Mouse (Mus musculus): ENCODE measurements around the gene Cdk14. TPM values are rescaled to one million over a fixed set of nuclear protein-coding genes. Genes with fewer than 3 reads are reported as not detected.

Gene Cdk14
- total RNA-seq, 2 experiments from 2014 or later, result 218 to 229 TPM

DNA sequence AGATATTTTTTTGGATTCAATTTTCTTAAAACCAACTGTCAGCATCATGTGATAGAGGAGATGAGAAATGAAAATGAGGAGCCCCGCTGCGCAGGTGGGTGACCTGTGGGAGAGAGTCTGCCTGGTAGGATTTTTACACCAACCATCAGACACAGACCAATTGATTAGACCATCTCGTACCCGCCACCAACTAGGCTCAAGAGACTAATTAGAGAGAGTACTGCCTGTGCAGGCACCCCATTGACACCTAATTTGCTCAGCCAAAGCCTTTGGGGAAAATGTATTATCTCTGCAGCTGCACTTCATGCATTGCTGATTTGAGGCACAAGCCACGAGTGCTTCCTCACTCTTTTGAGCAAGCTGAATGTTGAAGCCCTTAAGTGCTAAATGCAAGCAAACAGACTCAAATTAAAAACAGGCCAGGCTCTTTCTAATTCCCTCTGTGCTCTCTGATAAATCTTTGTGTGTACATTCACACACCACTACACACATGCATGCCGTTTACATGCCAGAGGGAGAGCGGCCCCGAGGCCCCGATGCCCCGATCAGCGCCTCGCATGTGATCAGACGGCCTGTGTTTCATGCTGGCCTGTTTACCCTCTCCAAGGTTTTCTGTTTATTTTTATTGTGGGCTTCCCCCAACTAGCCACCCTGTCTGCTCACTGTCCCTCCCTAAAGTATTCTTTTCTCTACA is 607.9 kb downstream of the Cdk14 start:
- DNase-seq (ENCODE audit: low spot score in 2 of 2), result no peak

DNA sequence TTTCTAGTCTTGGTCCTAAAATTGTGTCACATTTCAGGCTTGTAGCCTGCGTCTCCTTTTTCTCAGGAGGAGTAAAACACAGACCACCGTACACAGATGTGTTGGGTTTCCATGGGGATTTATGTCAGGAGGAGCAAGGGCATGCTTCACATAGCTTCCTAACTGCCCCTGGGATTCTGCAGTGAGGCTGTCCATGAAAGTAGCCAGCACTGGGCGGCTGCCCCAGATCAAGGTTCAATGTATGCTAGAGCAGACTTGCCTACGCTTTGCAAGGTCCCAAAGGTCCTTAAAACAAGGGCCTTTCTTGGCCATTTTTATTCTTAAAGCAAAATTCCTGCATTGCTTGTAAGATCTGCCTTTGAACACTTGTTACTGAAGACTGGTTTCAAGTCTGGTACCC is 614.9 kb downstream of the Cdk14 start:
- DNase-seq (ENCODE audit: low spot score in 2 of 2), result no peak

DNA sequence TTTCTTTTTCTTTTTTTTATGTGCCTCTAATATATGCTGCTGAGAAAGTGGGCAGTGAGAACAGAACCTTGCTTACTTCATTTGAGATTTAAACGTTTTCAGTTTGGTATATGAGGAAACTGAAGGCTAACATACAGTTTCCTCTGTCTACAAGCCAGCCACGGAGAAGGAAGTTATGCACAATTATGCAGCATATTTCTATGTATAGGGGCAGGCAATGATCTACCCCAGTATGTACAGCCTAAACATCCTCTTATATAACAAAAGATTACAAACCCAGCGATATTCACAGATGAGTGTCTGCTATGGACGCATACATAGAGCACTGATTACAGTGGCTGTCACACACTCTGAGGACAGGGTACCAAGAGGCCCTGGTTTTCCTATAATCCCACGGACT is 616.4 kb downstream of the Cdk14 start:
- DNase-seq (ENCODE audit: low spot score in 2 of 2), result no peak

DNA sequence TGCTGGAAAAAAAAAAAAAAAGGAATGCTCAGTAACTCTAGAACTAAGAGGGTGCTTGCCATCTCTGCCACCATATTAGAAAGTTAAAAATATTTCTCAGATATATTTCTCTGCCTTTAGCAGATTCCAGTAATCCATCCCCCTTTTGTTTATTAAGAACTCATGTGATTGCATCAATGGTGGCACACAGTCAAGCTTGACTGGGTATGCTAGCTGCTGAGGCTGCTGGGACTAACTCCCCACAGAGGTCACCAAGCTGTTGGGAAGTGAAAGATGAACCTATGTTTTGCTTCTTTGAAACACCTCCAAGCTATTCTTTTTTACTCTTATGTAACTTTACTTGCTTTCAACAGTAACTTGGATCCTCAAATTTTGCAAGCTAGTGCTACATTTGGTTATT is 618.1 kb downstream of the Cdk14 start:
- DNase-seq (ENCODE audit: low spot score in 2 of 2), result no peak

DNA sequence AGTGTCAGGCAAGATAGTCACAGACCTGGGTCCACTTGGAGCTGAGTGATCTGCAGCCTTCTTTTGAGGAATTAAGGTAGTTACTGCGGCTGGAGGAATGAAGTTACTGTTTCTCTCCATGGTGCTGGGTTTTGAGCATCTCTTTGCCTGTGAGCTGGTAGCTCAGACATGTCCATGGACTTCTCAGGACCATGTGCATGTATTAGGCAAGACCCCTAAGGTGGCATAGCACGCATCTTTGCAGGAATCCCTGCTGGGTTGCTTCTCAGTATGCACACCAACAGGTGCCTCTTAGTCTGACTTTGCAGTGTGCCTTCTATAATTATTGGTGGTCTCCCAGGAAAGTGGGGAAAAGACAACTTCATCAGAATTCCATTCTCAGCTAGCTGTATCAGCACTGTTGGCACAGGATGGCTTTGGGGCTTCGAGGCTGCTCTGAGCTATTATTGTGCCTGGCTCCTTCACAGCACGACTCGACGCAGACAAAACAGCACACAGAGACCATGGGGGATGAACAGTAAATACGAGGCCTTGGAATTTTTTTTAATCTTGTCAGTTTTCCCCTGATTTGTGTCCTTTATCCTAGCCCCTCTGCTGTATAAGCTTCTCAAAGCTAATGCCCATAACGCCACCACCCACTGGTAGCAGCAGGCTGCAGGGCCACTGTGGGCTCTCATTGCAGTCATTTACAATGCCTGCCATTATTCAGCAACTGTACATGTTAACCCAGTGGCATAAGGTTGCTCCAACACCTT is 618.8 kb downstream of the Cdk14 start:
- DNase-seq (ENCODE audit: low spot score in 2 of 2), result no peak

DNA sequence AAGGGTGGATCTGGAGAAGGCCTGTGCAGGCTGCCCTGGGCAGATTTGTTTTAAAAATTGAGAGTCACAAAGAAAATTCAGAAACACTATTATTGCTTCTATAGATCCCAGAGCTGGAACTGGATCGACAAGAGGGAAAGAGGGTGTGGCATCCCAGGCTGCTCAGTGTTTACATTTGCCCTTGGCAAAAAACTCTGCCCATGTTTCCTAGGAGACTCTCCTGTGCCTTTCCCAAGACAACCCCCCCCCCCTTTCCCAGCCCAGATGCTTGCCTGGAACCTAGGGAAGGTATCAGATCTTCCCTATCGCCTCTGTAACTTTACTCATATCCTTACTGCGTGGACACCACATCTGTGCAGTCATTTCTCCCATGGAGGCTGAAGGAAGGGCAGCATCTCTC is 628.9 kb downstream of the Cdk14 start:
- no peak for DNase-seq (ENCODE audit: low spot score in 2 of 2)

DNA sequence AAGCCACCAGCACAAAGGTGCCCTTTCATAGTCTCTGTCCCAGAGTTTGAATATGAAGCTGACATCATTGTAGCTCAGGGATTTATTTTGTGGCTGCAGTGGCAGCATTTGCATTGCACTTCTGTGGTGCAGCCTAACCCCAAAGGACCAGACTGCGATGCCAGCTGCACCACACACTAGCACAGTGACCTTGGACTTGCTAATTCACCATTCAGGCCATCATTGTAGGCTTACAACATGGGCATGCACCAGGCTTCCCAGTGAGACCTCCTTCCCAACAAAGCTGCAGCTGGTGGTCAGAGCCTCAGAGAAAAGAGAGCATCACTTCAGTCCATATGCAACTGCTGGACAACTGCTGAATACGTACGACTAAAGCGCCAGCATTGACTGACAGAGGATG is 629.8 kb downstream of the Cdk14 start:
- DNase-seq (ENCODE audit: low spot score in 2 of 2), result no peak

DNA sequence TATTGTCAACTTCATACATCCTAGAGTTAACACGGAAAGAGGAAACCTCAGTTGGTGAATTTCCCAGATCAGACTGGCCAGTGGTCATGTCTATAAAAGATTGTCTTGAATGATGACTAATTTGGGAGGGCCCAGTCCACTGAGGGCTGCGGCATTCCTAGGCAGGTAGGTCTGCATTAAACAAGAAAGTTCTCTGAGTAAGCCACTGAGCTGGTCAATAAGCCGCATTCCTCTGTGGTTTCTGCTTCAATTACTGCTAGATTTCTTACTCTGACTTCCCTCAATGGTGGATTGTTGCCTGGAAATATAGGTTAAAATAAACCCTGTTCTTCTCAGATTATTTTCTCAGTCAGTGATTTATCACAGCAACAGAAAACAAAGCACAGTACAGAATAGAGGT is 631.6 kb downstream of the Cdk14 start:
- no peak for DNase-seq (ENCODE audit: low spot score in 2 of 2)

DNA sequence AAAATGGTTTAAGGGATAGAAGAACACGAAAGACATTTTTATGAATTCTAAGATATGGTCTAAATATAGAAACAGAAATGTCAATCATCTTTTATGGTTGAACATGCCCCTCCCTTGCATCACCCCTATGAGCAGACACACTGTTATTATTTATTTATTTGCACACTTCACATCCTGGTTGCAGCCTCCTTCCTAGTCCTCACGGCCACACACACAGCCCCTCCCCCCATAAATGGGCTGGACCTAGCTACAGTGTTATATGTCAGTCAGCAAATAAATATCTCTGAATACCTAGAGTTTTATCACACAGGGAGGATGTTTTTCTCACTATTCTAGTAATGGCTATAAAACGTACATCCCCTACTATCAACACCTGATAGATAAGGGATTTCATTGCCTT is 633.3 kb downstream of the Cdk14 start:
- no peak for DNase-seq (ENCODE audit: low spot score in 2 of 2)

DNA sequence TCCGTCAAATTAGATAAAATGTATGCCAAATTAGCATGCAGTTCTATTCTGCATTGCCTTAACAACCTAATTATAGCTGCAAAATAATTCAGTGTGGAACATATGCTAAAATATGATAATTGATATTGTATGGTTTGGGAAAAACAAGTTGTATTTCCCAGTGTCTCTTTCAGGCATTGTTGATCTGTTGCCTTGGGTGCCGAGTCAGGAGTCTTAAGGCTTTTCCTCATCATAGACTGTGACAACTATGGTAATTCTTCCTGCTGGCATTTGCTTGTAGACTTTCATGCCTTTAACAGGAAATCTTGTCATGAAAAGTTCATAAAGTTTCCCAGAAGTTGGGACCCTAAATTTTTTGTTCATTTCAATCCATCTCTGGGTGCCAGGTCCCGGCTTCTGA is 641.8 kb downstream of the Cdk14 start:
- DNase-seq (ENCODE audit: low spot score in 2 of 2), result no peak

DNA sequence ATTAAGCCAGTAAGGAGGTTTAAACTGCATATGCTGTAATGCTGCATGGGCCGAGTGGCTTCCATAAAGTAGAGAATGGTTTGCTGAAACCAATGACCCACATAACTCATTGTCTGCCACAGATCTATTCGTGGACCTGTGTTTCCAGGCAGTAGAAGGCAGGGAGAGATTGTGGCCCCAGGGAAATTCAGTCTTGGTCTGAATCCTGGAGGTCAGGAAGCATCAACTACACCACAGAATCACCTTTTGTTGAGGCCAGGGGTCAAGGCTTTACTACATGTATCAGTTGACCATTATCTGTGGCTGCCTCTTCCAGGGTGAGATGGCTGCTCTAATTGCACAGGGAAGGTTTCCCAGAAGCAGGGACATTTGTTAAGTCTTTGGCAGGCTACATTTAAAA is 643.6 kb downstream of the Cdk14 start:
- no peak for DNase-seq (ENCODE audit: low spot score in 2 of 2)

DNA sequence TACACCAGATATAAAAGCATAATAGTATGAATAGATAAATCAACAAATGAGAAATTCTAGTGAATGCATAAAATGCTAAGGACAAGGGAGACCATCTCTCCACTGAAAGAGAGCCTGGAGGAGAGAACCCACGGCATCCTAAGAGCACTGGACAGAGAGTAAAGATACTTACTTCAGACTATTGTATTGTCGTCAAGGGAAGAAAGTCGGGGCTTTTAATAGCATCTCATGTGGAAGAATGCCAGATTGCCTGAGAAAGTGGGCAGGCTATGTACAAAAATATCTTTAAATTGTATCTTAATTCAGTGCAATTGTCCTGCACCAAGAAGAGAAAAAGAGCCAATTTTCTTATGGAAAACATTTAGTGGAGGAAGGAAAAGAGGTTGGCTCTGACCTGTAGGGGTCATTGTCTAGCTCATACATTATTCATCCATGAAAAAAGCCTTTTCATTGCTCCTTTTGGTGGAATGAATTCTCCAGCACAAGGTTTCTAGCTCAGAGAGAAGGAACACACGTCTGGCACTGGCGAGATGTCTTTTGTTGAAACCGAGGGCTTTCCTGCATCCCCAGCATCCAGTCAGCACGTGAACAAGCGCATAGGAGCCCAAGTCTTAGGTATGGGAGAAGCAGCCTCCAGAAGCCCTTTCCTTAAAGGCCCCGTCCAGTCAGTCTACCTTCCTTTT is 646.9 kb downstream of the Cdk14 start:
- no peak for DNase-seq (ENCODE audit: low spot score in 2 of 2)

DNA sequence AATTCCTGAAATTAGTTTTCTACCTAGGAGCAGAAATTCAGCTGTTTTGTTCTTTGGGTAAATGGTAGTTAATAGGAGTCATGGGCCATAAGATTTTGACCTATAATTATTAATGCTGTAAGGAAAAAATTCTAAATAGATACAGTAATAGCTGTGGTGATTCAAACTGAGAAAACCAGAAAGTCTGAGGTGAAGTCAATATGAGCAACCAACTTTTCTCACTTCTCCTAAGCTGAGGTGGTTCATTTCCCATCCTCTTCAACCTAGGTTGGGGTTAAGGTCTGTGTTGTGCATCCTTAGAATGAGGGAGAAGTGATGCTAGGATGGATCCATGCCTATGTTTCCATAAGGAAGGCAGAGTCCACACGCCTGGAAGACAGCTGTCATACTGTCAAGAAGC is 649.5 kb downstream of the Cdk14 start:
- no peak for DNase-seq (ENCODE audit: low spot score in 2 of 2)

DNA sequence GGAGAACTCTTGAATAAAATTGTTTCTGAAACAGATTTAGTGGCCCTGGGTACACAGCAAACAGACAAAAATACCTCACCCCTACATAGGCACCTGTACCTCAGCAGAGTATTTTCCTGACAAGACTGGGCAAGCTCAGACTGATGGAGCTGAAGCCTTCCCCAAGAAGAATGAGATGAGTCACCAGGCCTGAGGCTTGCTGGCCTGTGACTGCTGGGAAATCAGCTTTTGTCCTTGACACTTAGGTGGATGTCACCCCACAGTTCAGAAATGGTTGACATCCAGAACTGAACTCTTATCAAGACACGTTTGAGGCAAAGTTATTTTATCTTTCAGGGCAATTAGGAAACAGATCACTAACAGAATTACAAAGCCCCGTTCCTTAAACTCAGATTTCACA is 652.2 kb downstream of the Cdk14 start:
- no peak for DNase-seq (ENCODE audit: low spot score in 2 of 2)

DNA sequence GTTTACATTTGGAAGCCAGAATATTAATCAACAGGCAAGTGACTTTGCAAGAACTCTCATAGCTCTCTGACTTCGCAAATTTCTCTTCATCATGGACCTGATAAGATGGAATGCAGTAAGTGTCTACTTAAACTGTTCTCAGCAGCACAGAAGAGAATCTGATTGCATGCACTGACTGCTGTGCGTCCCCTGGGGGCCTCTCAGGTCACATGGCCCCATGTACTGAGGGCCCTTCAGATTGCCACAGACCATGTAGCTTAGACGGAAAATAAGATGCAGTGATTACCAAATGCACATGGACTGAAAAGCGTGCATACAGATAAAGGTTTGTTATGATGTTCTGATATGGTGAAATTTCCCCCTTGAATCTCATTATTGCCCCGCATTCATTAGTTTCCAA is 653.4 kb downstream of the Cdk14 start:
- no peak for DNase-seq (ENCODE audit: low spot score in 2 of 2)

DNA sequence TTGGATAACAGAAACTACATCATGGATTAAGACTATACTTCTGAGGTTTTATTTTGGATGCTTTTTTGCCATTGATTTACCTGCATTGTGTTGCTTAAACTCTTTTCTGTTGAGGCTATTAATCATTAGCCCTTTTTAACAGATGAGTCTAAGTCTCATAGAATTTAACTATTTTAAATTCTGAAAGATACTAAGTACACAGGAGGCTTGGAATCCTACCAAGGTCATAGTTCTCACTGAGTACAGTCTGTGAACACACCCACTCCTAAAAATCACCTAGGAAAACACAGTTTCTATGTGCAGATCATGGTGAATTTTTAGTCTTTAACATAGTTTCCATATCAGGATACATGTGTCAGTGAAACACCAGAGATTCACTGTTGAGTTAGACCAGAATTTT is 658.2 kb downstream of the Cdk14 start:
- DNase-seq (ENCODE audit: low spot score in 2 of 2), result no peak

DNA sequence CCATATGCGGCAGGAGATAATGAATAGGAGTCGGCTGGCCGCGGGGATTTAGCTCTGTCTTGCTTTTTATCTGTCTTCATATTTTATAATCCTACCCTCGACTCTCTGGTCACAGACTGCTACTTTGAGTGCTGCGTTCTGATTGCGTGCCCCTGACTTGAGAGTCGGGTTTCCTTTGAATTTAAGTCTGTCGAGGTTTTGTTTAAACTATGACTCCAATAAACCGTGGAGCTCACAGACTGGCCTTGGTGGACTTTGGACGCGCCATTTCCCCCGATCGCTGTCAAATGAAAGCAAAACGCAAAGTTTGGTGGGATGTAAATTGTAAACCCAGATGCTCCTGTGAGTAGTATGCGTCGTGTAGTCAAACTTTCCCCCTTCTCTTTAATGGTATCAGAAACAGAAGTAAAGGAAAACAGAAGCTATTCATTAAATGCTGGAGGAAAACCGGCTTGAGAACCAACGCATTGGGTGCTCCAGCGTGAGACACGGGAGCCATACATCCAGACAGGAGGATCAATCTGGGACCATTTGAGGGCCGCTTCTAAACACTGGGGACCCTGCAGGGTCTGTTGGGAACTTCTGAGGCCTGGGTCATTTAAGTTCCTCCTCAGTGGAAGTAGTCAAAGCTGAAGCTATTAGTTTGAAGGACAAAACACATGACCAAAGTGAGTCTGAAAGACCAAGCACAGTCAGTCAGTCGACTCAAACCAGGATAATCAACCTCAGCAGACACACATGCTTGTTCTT is 661.6 kb downstream of the Cdk14 start:
- no peak for DNase-seq (ENCODE audit: low spot score in 2 of 2)

DNA sequence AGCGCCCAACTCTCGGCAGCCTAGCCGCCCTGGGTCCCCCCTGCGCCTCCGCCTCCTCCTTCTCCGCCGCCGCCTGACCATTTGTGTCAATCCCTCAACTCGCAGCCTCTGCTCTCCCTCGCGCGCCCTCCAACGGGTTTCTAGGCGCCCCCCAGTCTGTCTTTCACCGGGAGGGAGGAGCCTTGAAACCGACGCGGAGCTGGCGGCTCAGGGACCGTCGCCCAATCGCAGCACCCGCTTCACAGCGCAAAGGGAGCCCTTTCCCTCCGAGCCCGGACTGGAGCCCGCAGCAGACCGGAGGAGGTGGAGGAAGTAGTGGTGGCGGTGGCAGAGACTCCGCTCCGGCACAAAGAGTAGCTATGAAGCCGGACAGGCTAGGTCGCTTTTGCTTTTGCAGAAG is 662.2 kb downstream of the Cdk14 start, which contains the start of gene Fzd1:
TSS of gene Fzd1 (minus strand) at position 134 of the 400 bp plus-strand sequence.
- DNase-seq (ENCODE audit: low spot score in 2 of 2), result peak; percentile 90 to 95

DNA sequence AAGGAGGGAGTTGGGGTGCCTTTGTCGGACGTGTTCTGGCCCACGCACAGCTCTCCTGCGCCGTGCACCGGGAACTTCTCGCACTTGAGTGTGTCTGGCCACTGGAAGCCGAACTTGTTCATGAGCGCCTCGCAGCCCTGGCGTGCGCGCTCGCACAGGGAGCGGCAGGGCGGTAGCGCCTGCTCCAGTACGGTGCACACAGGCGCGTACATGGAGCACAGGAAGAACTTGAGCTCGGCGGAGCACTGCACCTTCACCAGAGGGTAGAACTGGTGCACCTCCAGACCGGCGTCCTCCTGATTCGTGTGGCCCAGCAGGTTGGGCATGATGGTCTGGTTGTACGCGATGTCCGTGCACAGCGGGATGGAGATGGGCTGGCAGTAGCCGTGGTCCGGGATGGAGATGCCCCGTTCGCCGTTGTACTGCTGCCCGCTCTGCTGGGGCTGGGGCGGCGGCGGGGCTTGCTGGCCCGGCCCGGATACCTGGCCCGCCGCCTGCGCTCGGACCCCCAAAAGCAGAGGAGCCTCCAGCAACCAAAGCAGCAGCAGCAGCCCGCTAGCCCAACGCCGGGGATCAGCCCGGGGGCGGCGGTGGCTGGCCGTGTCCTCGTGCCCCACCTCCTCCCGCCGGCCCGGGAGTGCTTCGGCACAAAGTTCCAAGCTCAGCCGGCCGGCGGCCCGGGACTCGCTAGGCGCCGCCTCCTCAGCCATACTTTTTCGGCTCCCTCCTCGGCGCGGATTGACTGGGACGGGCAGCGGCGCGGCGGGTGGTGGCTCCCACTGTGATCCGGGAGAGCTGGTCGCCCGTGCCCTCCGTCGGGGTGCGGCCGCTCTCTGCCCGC is 663.0 kb downstream of the Cdk14 start:
- peak; percentile 49 to 58 for DNase-seq (ENCODE audit: low spot score in 2 of 2)

DNA sequence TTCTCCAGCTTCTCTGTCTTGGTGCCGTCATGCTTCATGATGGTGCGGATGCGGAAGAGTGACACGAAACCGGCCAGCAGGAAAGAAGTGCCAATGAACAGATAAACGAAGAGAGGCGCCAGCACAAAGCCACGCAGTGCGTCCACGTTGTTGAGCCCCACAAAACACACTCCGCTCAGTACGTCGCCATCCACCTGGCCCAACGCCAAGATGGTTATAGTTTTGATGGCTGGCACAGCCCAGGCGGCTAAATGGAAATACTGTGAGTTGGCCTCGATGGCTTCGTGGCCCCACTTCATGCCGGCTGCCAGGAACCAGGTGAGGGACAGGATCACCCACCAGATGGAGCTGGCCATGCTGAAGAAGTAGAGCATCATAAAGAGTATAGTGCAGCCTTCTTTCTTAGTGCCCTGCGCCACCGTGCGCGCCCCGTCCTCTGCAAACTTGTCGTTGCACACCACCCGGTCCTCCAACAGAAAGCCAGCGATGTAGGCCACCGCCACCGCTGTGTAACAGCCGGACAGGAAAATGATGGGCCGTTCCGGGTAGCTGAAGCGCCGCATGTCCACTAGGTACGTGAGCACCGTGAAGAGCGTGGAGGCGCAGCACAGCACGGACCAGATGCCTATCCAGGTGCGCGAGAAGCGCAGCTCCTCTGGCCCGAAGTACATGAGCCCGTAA is 664.0 kb downstream of the Cdk14 start:
- peak; percentile 33 to 52 for DNase-seq (ENCODE audit: low spot score in 2 of 2)

All from layer of hippocampus, postnatal 14 days (tissue).